Mouse (Mus musculus) central nervous system, embryonic 18 days (tissue): ENCODE results near the gene Maob. TPM values are rescaled to one million over a fixed set of nuclear protein-coding genes. Genes with fewer than 3 reads are reported as not detected.

Experiments used
- polyA plus RNA-seq: library from polyadenylated mRNA; depleted of rRNA; stranded (reverse); fragments of >200 nt; gene quantifications from 2 replicates; pipeline ENCODE4 v1.2.3, GENCODE M21; 2012; rRNA removed

The Maob gene
- polyA plus RNA-seq, result 3.7 and 4.0 TPM in 2 replicates

GRCm38 (mm10) chrX:16817261-16817769 lies at the start of gene Maob:
Maob (minus strand) TSS chrX:16817366.

Other genes starting within 250 kb of the Maob start
- gene Maoa, start 197.7 kb downstream of the Maob start, polyA plus RNA-seq, result 23.6 and 26.6 TPM in 2 replicates
- gene Ndp, start 94.4 kb upstream of the Maob start, polyA plus RNA-seq, result 7.7 and 8.6 TPM in 2 replicates